9 mouse cellular contexts compared by ENCODE assay signal in genomic region chr11:69979827-69980195, GRCm38 (mm10). TPM values are rescaled to one million over a fixed set of nuclear protein-coding genes. Genes with fewer than 3 reads are reported as not detected.
DNase-seq lines count a peak whose midpoint lies in the region; ATAC-seq and TF ChIP-seq lines count a peak whose summit lies in the region.
"Had no signal": no experiment of that assay in that cellular context is flagged by ENCODE, and none has a peak within 500 bp of the region (broad histone marks: within the 10 kb centered on the region; RNA-seq: fewer than 3 reads in every experiment).

No protein-coding gene starts in this region.

- no peak; the same call in 1 of the 2 replicates for ATAC-seq in embryonic facial prominence, embryonic 11.5 days (replicated peaks; ENCODE audit: insufficient number of reproducible peaks, low FRiP score, low TSS enrichment, low read depth)
- no peak for ATAC-seq in hindbrain, postnatal 0 days
- no peak for ATAC-seq in midbrain, embryonic 16.5 days

- peak overlapping the region; percentile 98 for H3K4me3 ChIP-seq in layer of hippocampus, adult 2 months
- peak overlapping the region; percentile 99 for H3K4me3 ChIP-seq in embryonic facial prominence, embryonic 11.5 days (ENCODE audit: low read depth, low read length)
- peak overlapping the region; percentile 86 for H3K4me3 ChIP-seq in hindbrain, postnatal 0 days (ENCODE audit: low read length)
- H3K4me3 ChIP-seq in midbrain, embryonic 16.5 days (ENCODE audit: low read depth, low read length), result peak overlapping the region; percentile 98

- peak overlapping the region; percentile 68 for H3K4me2 ChIP-seq in embryonic facial prominence, embryonic 11.5 days (ENCODE audit: low read depth, low read length)
- H3K4me2 ChIP-seq in hindbrain, postnatal 0 days (ENCODE audit: low read depth, low read length), result peak overlapping the region; percentile 91
- H3K4me2 ChIP-seq in midbrain, embryonic 16.5 days (ENCODE audit: low read length), result peak overlapping the region; percentile 92

- H3K36me3 ChIP-seq in embryonic facial prominence, embryonic 11.5 days (replicated peaks; ENCODE audit: control insufficient read depth, insufficient read depth, low read depth, low read length), result peaks cover 2% of the 10 kb centered on the region
- H3K36me3 ChIP-seq in hindbrain, postnatal 0 days (ENCODE audit: insufficient read depth, low read length), result peaks cover 14% of the 10 kb centered on the region; the same call in 1 of the 2 replicates
- H3K36me3 ChIP-seq in midbrain, embryonic 16.5 days (ENCODE audit: control insufficient read depth, insufficient read depth, low read length), result peaks cover 14% of the 10 kb centered on the region

- H3K9me3 ChIP-seq in embryonic facial prominence, embryonic 11.5 days (replicated peaks; ENCODE audit: control insufficient read depth, low read length), result no peaks in the 10 kb centered on the region
- H3K9me3 ChIP-seq in hindbrain, postnatal 0 days (ENCODE audit: low read length), result no peaks in the 10 kb centered on the region
- no peaks in the 10 kb centered on the region for H3K9me3 ChIP-seq in midbrain, embryonic 16.5 days (replicated peaks; ENCODE audit: control insufficient read depth, low read length, poor library complexity, severe bottlenecking)

- TF ChIP-seq CTCF in layer of hippocampus, adult 2 months (conservative IDR thresholded peaks at IDR 0.05), result no peak
- no peak for TF ChIP-seq CTCF in hindbrain, postnatal 0 days (IDR thresholded peaks at IDR 0.05; ENCODE audit: low read depth)

- WGBS in embryonic facial prominence, embryonic 11.5 days, result 3% methylated on average over 16 of the region's 16 CpGs
- 4% methylated on average over 16 of the region's 16 CpGs for WGBS in hindbrain, postnatal 0 days
- WGBS in midbrain, embryonic 16.5 days, result 4% methylated on average over 16 of the region's 16 CpGs

- no peak for DNase-seq in layer of hippocampus, adult 2 months (ENCODE audit: low spot score in 2 of 2)
- DNase-seq in layer of hippocampus, postnatal 36 days, result no peak
- no peak for DNase-seq in embryonic facial prominence, embryonic 11.5 days (ENCODE audit: low spot score)
- DNase-seq in hindbrain, postnatal 0 days (ENCODE audit: low spot score), result no peak
- no peak for DNase-seq in urinary bladder, postnatal 14 days (ENCODE audit: low spot score)
- DNase-seq in ovary, postnatal 14 days (ENCODE audit: low spot score), result no peak
- DNase-seq in cerebellum, postnatal 14 days, result no peak

- no peaks in the 10 kb centered on the region for H3K27me3 ChIP-seq in embryonic facial prominence, embryonic 11.5 days (ENCODE audit: control insufficient read depth, insufficient read depth, low read length)
- no peaks in the 10 kb centered on the region for H3K27me3 ChIP-seq in hindbrain, postnatal 0 days (ENCODE audit: insufficient read depth, low read length)
- H3K27me3 ChIP-seq in midbrain, embryonic 16.5 days (ENCODE audit: control insufficient read depth, insufficient read depth, low read depth, low read length), result no peaks in the 10 kb centered on the region

- peaks cover 4% of the 10 kb centered on the region for H3K4me1 ChIP-seq in embryonic facial prominence, embryonic 11.5 days (ENCODE audit: control insufficient read depth, insufficient read depth, low read length)
- H3K4me1 ChIP-seq in hindbrain, postnatal 0 days (ENCODE audit: insufficient read depth, low read length), result peaks cover 13% of the 10 kb centered on the region
- H3K4me1 ChIP-seq in midbrain, embryonic 16.5 days (ENCODE audit: control insufficient read depth, insufficient read depth, low read length), result peaks cover 26% of the 10 kb centered on the region

- peak overlapping the region; percentile 100 for H3K27ac ChIP-seq in layer of hippocampus, adult 2 months
- H3K27ac ChIP-seq in embryonic facial prominence, embryonic 11.5 days (replicated peaks; ENCODE audit: low read depth, low read length), result peak overlapping the region; percentile 99
- peak overlapping the region; percentile 99 for H3K27ac ChIP-seq in hindbrain, postnatal 0 days
- peak overlapping the region; percentile 98 for H3K27ac ChIP-seq in midbrain, embryonic 16.5 days (ENCODE audit: low read length)

- H3K9ac ChIP-seq in embryonic facial prominence, embryonic 11.5 days (replicated peaks; ENCODE audit: low read length), result peak overlapping the region; percentile 99
- H3K9ac ChIP-seq in hindbrain, postnatal 0 days (replicated peaks; ENCODE audit: low read length), result peak overlapping the region; percentile 92
- peak overlapping the region; percentile 99 for H3K9ac ChIP-seq in midbrain, embryonic 16.5 days (ENCODE audit: low read depth, low read length)

RNA-seq across cellular contexts. Expression of gene Ctdnep1, which starts 1.1 kb away (rescaled TPM):
- 100 to 1,000 TPM; 106 to 114 TPM for total RNA-seq in layer of hippocampus, adult 2 months (2021)
- 100 to 1,000 TPM; 113 to 116 TPM for total RNA-seq in layer of hippocampus, postnatal 36 days (2021)
- 26.2 and 26.5 TPM in 2 replicates for polyA plus RNA-seq in embryonic facial prominence, embryonic 11.5 days (2014; fragmentation: Nextera tagmentation; extraction: Ambion mirVana)
- total RNA-seq in hindbrain, postnatal 0 days (2014; rRNA removed), result 37.7 and 40.9 TPM in 2 replicates
- polyA plus RNA-seq in hindbrain, postnatal 0 days (2015; fragmentation: Nextera tagmentation; extraction: Ambion mirVana), result 24.7 and 25.0 TPM in 2 replicates
- 23.0 and 24.4 TPM in 2 replicates for polyA plus RNA-seq in midbrain, embryonic 16.5 days (2015; fragmentation: Nextera tagmentation; extraction: Ambion mirVana)

RNA-seq across cellular contexts. Expression of gene Elp5, which starts 2.5 kb away (rescaled TPM):
- total RNA-seq in layer of hippocampus, adult 2 months (2021), result 10 to 100 TPM; 72.8 to 72.9 TPM
- total RNA-seq in layer of hippocampus, postnatal 36 days (2021), result 10 to 100 TPM; 77.5 to 78.4 TPM
- polyA plus RNA-seq in embryonic facial prominence, embryonic 11.5 days (2014; fragmentation: Nextera tagmentation; extraction: Ambion mirVana), result 156 and 157 TPM in 2 replicates
- total RNA-seq in hindbrain, postnatal 0 days (2014; rRNA removed), result 137 and 147 TPM in 2 replicates
- 168 and 170 TPM in 2 replicates for polyA plus RNA-seq in hindbrain, postnatal 0 days (2015; fragmentation: Nextera tagmentation; extraction: Ambion mirVana)
- 162 and 173 TPM in 2 replicates for polyA plus RNA-seq in midbrain, embryonic 16.5 days (2015; fragmentation: Nextera tagmentation; extraction: Ambion mirVana)

RNA-seq across cellular contexts. Expression of gene Gabarap, which starts 11.1 kb away (rescaled TPM):
- 100 to 1,000 TPM; 216 to 229 TPM for total RNA-seq in layer of hippocampus, adult 2 months (2021)
- 100 to 1,000 TPM; 232 to 236 TPM for total RNA-seq in layer of hippocampus, postnatal 36 days (2021)
- polyA plus RNA-seq in embryonic facial prominence, embryonic 11.5 days (2014; fragmentation: Nextera tagmentation; extraction: Ambion mirVana), result 474 and 509 TPM in 2 replicates
- total RNA-seq in hindbrain, postnatal 0 days (2014; rRNA removed), result 175 and 209 TPM in 2 replicates
- 548 and 563 TPM in 2 replicates for polyA plus RNA-seq in hindbrain, postnatal 0 days (2015; fragmentation: Nextera tagmentation; extraction: Ambion mirVana)
- 527 and 528 TPM in 2 replicates for polyA plus RNA-seq in midbrain, embryonic 16.5 days (2015; fragmentation: Nextera tagmentation; extraction: Ambion mirVana)

RNA-seq across cellular contexts. Expression of gene Cldn7, which starts 15.2 kb away (rescaled TPM):
- not detected for total RNA-seq in layer of hippocampus, adult 2 months (2021)
- total RNA-seq in layer of hippocampus, postnatal 36 days (2021), result not detected
- 17.1 and 22.0 TPM in 2 replicates for polyA plus RNA-seq in embryonic facial prominence, embryonic 11.5 days (2014; fragmentation: Nextera tagmentation; extraction: Ambion mirVana)
- total RNA-seq in hindbrain, postnatal 0 days (2014; rRNA removed), result not detected in 2 replicates
- 0.18 and 0.19 TPM in 2 replicates for polyA plus RNA-seq in hindbrain, postnatal 0 days (2015; fragmentation: Nextera tagmentation; extraction: Ambion mirVana)
- 0.40 and 0.70 TPM in 2 replicates for polyA plus RNA-seq in midbrain, embryonic 16.5 days (2015; fragmentation: Nextera tagmentation; extraction: Ambion mirVana)
- total RNA-seq: layer of hippocampus, adult 18-20 months had no signal

RNA-seq across cellular contexts. Expression of gene Phf23, which starts 15.8 kb away (rescaled TPM):
- 10 to 100 TPM; 40.5 to 42.6 TPM for total RNA-seq in layer of hippocampus, adult 2 months (2021)
- total RNA-seq in layer of hippocampus, postnatal 36 days (2021), result 10 to 100 TPM; 45.4 to 47.4 TPM
- 57.7 and 58.0 TPM in 2 replicates for polyA plus RNA-seq in embryonic facial prominence, embryonic 11.5 days (2014; fragmentation: Nextera tagmentation; extraction: Ambion mirVana)
- 34.3 and 47.9 TPM in 2 replicates for total RNA-seq in hindbrain, postnatal 0 days (2014; rRNA removed)
- polyA plus RNA-seq in hindbrain, postnatal 0 days (2015; fragmentation: Nextera tagmentation; extraction: Ambion mirVana), result 44.0 and 46.0 TPM in 2 replicates
- 51.2 and 58.6 TPM in 2 replicates for polyA plus RNA-seq in midbrain, embryonic 16.5 days (2015; fragmentation: Nextera tagmentation; extraction: Ambion mirVana)
